Mouse (Mus musculus) neural tube, embryonic 11.5 days (tissue): ENCODE results near the gene Xpo4. TPM values are rescaled to one million over a fixed set of nuclear protein-coding genes. Genes with fewer than 3 reads are reported as not detected.
A peak's percentile ranks its signal among the peaks of the same experiment; 100 is the strongest.
"Not testable (repeated sequence)": the region's sequence is repeated elsewhere in the genome, so short reads cannot be mapped to it uniquely, and the experiment has no call there.

ENCODE experiments used
- ATAC-seq: fragments of 200-750 bp; cut with Nextera tagmentation; 2 replicates; pipeline ENCODE4 v1.8.0; 2017; ENCODE audit warnings: moderate number of reproducible peaks, mild to moderate bottlenecking, moderate TSS enrichment, moderate library complexity; ENCODE audit not compliant: insufficient read depth, low FRiP score, low TSS enrichment
- DNase-seq: peaks from one replicate; pipeline ENCODE4 v3.0.0-alpha.2; 2015; ENCODE audit warnings: low spot score
- H3K27ac ChIP-seq: fragments of 300-500 bp; sonication (generic); 2 replicates; pipeline ENCODE4 v1.5.1; 2014; ENCODE audit warnings: low read depth, mild to moderate bottlenecking, low read length
- H3K27me3 ChIP-seq: fragments of 300-500 bp; sonication (generic); 2 replicates; pipeline ENCODE4 v1.6.1; 2014; ENCODE audit warnings: mild to moderate bottlenecking, low read length, mixed read lengths; ENCODE audit not compliant: control insufficient read depth, insufficient read depth
- H3K36me3 ChIP-seq: fragments of 300-500 bp; sonication (generic); 2 replicates; pipeline ENCODE4 v1.6.1; 2014; ENCODE audit warnings: mild to moderate bottlenecking, low read length, moderate library complexity, mixed read lengths; ENCODE audit not compliant: control insufficient read depth, insufficient read depth
- H3K4me1 ChIP-seq: fragments of 300-500 bp; sonication (generic); 2 replicates; pipeline ENCODE4 v1.6.1; 2014; ENCODE audit warnings: low read length, mixed read lengths; ENCODE audit not compliant: control insufficient read depth, insufficient read depth
- H3K4me2 ChIP-seq: fragments of 300-500 bp; sonication (generic); 2 replicates; pipeline ENCODE4 v1.6.1; 2014; ENCODE audit warnings: low read depth, mild to moderate bottlenecking, moderate library complexity
- H3K4me3 ChIP-seq: fragments of 300-500 bp; sonication (generic); 2 replicates; pipeline ENCODE4 v1.5.1; 2014; ENCODE audit warnings: low read depth, low read length
- H3K9ac ChIP-seq: fragments of 300-500 bp; sonication (generic); 2 replicates; pipeline ENCODE4 v1.6.1; 2014; ENCODE audit warnings: mild to moderate bottlenecking, low read length
- H3K9me3 ChIP-seq: fragments of 300-500 bp; sonication (generic); 2 replicates; pipeline ENCODE4 v1.6.1; 2016; ENCODE audit warnings: low read length; ENCODE audit not compliant: control insufficient read depth
- WGBS: fragments of 180-500 bp; shearing (Covaris S2); extraction: QIAGEN DNeasy Blood & Tissue Kit; methylation state at CpG from one replicate; pipeline ENCODE4 v1.1.7; 2014; 5-methylcytosine and 5-hydroxymethylcytosine counted together
- polyA plus RNA-seq: library from polyadenylated mRNA; unstranded; fragments of >200 nt; fragmentation: Nextera tagmentation; extraction: Ambion mirVana; gene quantifications from 2 replicates; pipeline ENCODE4 v1.2.1, GENCODE M21; 2014

Gene Xpo4
- polyA plus RNA-seq, 1 experiment from 2014 or later = 34.5 TPM

DNA sequence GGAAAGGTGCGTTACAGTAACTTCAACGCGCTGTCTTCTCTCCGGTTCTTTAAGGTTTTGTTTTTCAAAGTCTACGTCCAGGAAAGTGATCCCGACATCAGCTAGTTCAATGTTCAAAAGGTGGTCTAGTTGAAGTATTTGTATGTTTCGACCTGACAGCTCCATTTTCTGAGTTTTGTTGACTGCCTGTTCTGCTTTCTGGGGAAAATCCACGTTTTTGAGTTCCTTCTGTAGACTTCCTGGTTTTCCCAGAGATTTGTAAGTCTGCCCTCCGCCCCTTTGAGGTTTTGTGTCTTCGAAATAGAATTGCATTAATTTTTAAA is 359 bp upstream of the Xpo4 start:
- Histone ChIP-seq H3K27ac (peak overlapping the region; percentile 96; the same call in 1 of the 2 replicates), H3K4me3 (peak overlapping the region; percentile 80), H3K27me3 (no peaks in the 10 kb centered on the region), H3K4me2 (peak overlapping the region; percentile 81), H3K36me3 (no peaks in the 10 kb centered on the region), H3K9me3 (no peaks in the 10 kb centered on the region), H3K4me1 (0 out of 2 replicates have a peak, but pooled peaks cover 4% of the 10 kb centered on the region), H3K9ac (peak overlapping the region; percentile 91)
- WGBS = 17% methylated on average over 10 of the region's 10 CpGs
- ATAC-seq (no peak), DNase-seq (no peak)

GRCm38 (mm10) chr14:57664311-57664821 is 864 bp downstream of the Xpo4 start:
- DNase-seq (peak; percentile 39), ATAC-seq (peak; percentile 63)
- Histone ChIP-seq H3K27ac (peak overlapping the region; percentile 96), H3K9me3 (no peaks in the 10 kb centered on the region), H3K4me3 (peak overlapping the region; percentile 80), H3K4me1 (0 out of 2 replicates have a peak, but pooled peaks cover 4% of the 10 kb centered on the region), H3K27me3 (no peaks in the 10 kb centered on the region), H3K4me2 (peak overlapping the region; percentile 81), H3K36me3 (no peaks in the 10 kb centered on the region), H3K9ac (peak overlapping the region; percentile 91)
- 0% methylated on average over 19 of the region's 19 CpGs for WGBS

- DNase-seq (no peak), ATAC-seq (no peak)
- Histone ChIP-seq H3K4me2 (peak overlapping the region; percentile 81), H3K36me3 (no peaks in the 10 kb centered on the region), H3K4me3 (peak overlapping the region; percentile 80), H3K27me3 (no peaks in the 10 kb centered on the region), H3K9me3 (no peaks in the 10 kb centered on the region), H3K27ac (no peak overlapping the region), H3K4me1 (0 out of 2 replicates have a peak, but pooled peaks cover 4% of the 10 kb centered on the region), H3K9ac (no peak overlapping the region)
- WGBS = 47% methylated on average over 1 of the region's 1 CpGs
Observed at GRCm38 (mm10) chr14:57663630-57664029, 1.6 kb downstream of the Xpo4 start.

- H3K27me3 ChIP-seq = no peaks in the 10 kb centered on the region
- H3K4me1 ChIP-seq = no peaks in the 10 kb centered on the region
- ATAC-seq = no peak
- H3K9me3 ChIP-seq = no peaks in the 10 kb centered on the region
- H3K27ac ChIP-seq = no peak overlapping the region
- no peak overlapping the region for H3K4me3 ChIP-seq
- 96% methylated on average over 4 of the region's 4 CpGs for WGBS
- H3K4me2 ChIP-seq = no peak overlapping the region
- H3K36me3 ChIP-seq = no peaks in the 10 kb centered on the region
- no peak overlapping the region for H3K9ac ChIP-seq
- DNase-seq = no peak
Observed at GRCm38 (mm10) chr14:57658301-57658700, 6.9 kb downstream of the Xpo4 start.

GRCm38 (mm10) chr14:57657500-57657899 is 7.7 kb downstream of the Xpo4 start:
- Histone ChIP-seq H3K9ac (no peak overlapping the region), H3K36me3 (no peaks in the 10 kb centered on the region), H3K4me1 (no peaks in the 10 kb centered on the region), H3K9me3 (no peaks in the 10 kb centered on the region), H3K27ac (no peak overlapping the region), H3K27me3 (no peaks in the 10 kb centered on the region), H3K4me2 (no peak overlapping the region), H3K4me3 (no peak overlapping the region)
- no peak for DNase-seq
- no peak for ATAC-seq
- WGBS = 92% methylated on average over 2 of the region's 2 CpGs

DNA sequence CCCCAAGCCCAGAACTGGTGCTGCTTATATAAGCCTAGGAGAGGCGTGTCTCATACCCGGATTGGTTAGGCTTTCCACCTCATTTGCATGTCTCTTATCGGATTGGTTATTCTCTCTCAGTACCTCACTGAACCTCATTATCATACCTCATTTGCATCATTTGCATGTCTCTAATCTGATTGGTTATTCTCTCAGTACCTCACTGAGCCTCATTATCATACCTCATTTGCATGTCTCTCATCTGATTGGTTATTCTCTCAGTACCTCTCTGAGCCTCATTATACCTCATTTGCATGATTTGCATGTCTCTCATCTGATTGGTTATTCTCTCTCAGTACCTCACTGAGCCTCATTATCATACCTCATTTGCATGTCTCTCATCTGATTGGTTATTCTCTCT is 8.7 kb downstream of the Xpo4 start:
- not testable (repeated sequence) for H3K27me3 ChIP-seq, H3K9ac ChIP-seq, H3K36me3 ChIP-seq, H3K4me1 ChIP-seq, H3K27ac ChIP-seq, H3K4me3 ChIP-seq, ATAC-seq, DNase-seq, H3K4me2 ChIP-seq, H3K9me3 ChIP-seq
- 98% methylated on average over 3 of the region's 3 CpGs for WGBS

DNA sequence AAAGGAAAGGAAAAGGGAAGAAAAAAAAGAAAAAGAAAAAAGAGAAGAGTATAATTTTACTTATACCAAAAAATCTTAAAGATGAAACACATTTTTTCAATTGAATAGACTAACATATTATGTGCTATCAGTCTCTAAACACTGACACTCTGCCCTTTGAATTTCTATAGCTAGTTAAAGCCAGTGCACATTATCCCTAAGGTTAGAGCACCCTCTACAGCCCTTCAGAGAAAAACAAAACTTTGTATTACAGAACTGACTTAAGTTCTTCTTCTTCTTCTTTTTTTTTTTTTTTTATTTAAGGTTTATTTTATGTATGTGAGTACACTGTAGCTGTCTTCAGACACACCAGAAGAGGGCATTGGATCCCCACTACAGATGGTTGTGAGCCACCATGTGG is 15.7 kb downstream of the Xpo4 start:
- no peak overlapping the region for H3K4me2 ChIP-seq
- no peaks in the 10 kb centered on the region for H3K27me3 ChIP-seq
- no peaks in the 10 kb centered on the region for H3K9me3 ChIP-seq
- H3K27ac ChIP-seq = no peak overlapping the region
- no peak overlapping the region for H3K9ac ChIP-seq
- DNase-seq (no peak), ATAC-seq (no peak)
- no peak overlapping the region for H3K4me3 ChIP-seq
- H3K36me3 ChIP-seq = no peaks in the 10 kb centered on the region
- H3K4me1 ChIP-seq = no peaks in the 10 kb centered on the region

- ATAC-seq = no peak
- no peaks in the 10 kb centered on the region for H3K27me3 ChIP-seq
- no peak overlapping the region for H3K4me3 ChIP-seq
- H3K36me3 ChIP-seq = no peaks in the 10 kb centered on the region
- no peak for DNase-seq
- H3K27ac ChIP-seq = no peak overlapping the region
- no peaks in the 10 kb centered on the region for H3K4me1 ChIP-seq
- WGBS = 95% methylated on average over 4 of the region's 4 CpGs
- H3K9me3 ChIP-seq = no peaks in the 10 kb centered on the region
- no peak overlapping the region for H3K4me2 ChIP-seq
- H3K9ac ChIP-seq = no peak overlapping the region
Observed at GRCm38 (mm10) chr14:57646155-57646554, 19.1 kb downstream of the Xpo4 start.

GRCm38 (mm10) chr14:57639153-57639552 is 26.1 kb downstream of the Xpo4 start:
- 95% methylated on average over 3 of the region's 3 CpGs for WGBS
- no peaks in the 10 kb centered on the region for H3K4me1 ChIP-seq

More at GRCm38 (mm10) chr14:57639153-57639552, 26.1 kb downstream of the Xpo4 start:
- Histone ChIP-seq H3K9ac (no peak overlapping the region), H3K4me2 (no peak overlapping the region), H3K4me3 (no peak overlapping the region), H3K27ac (no peak overlapping the region), H3K36me3 (no peaks in the 10 kb centered on the region), H3K9me3 (no peaks in the 10 kb centered on the region), H3K27me3 (no peaks in the 10 kb centered on the region)
- no peak for ATAC-seq
- DNase-seq = no peak
